Mouse (Mus musculus) gastrocnemius, postnatal 25 days (tissue): Measurements from ENCODE around the gene Olfr785. TPM values are rescaled to one million over a fixed set of nuclear protein-coding genes. Genes with fewer than 3 reads are reported as not detected.
"Not testable (repeated sequence)": the region's sequence is repeated elsewhere in the genome, so short reads cannot be mapped to it uniquely, and the experiment has no call there.

Experiments used
- DNase-seq: peaks from one replicate; pipeline ENCODE4 v3.0.0; 2022
- long read RNA-seq, 2 experiments: library from polyadenylated mRNA; stranded (forward); transcript quantifications; one replicate each; pipeline ENCODE4 v2.0.0; 2021
- total RNA-seq, 2 experiments: library from RNA; stranded (reverse); gene quantifications; 1 replicate in 1 of 2; 2 replicates in 1 of 2; pipeline ENCODE4 v1.2.3; 2021

Olfr785 gene
- not detected for total RNA-seq
- long read RNA-seq, experiment 1, result 0 reads
- long read RNA-seq, experiment 2, result 0 reads

GRCm38 (mm10) chr10:129405126-129405525 is at the start of gene Olfr785:
Gene Olfr785, plus strand, starts transcription at chr10:129405426.
- no peak for DNase-seq

- not testable (repeated sequence) for DNase-seq
These were observed 48.7 kb upstream of the Olfr785 start for GRCm38 (mm10) chr10:129356496-129356895.

- DNase-seq, result no peak
These were observed 47.9 kb upstream of the Olfr785 start for GRCm38 (mm10) chr10:129357307-129357706.

GRCm38 (mm10) chr10:129374051-129374450 is 31.2 kb upstream of the Olfr785 start:
- not testable (repeated sequence) for DNase-seq

GRCm38 (mm10) chr10:129383783-129384182 is 21.4 kb upstream of the Olfr785 start, which contains the start of gene Olfr784:
Gene Olfr784, plus strand, starts transcription at chr10:129384083.
- DNase-seq, result no peak

- DNase-seq, result no peak
These were observed 4.3 kb upstream of the Olfr785 start for GRCm38 (mm10) chr10:129400892-129401291.

- no peak for DNase-seq
These were observed 21.8 kb downstream of the Olfr785 start, which contains the start of gene Olfr786 for GRCm38 (mm10) chr10:129427006-129427405. Gene Olfr786, plus strand, starts transcription at chr10:129427306.

Other genes with a start within 250 kb of the Olfr785 start
- not detected for gene Olfr771, start 240.7 kb upstream of the Olfr785 start, total RNA-seq
- gene Olfr772, start 227.5 kb upstream of the Olfr785 start, total RNA-seq, result not detected
- gene Olfr773, start 218.0 kb upstream of the Olfr785 start, total RNA-seq, result not detected
- gene Olfr774, start 169.2 kb upstream of the Olfr785 start, total RNA-seq, result not detected
- not detected for gene Olfr775, start 157.0 kb upstream of the Olfr785 start, total RNA-seq
- not detected for gene Olfr776, start 146.3 kb upstream of the Olfr785 start, total RNA-seq
- gene Olfr777, start 133.9 kb upstream of the Olfr785 start, total RNA-seq, result not detected
- not detected for gene Olfr780, start 87.3 kb upstream of the Olfr785 start, total RNA-seq
- gene Olfr781, start 76.6 kb upstream of the Olfr785 start, total RNA-seq, result not detected
- gene Olfr782, start 56.6 kb upstream of the Olfr785 start, total RNA-seq, result not detected
- not detected for gene Olfr784, start 21.3 kb upstream of the Olfr785 start, total RNA-seq
- not detected for gene Olfr786, start 21.9 kb downstream of the Olfr785 start, total RNA-seq
- gene Olfr787, start 56.4 kb downstream of the Olfr785 start, total RNA-seq, result not detected
- not detected for gene Olfr788, start 65.6 kb downstream of the Olfr785 start, total RNA-seq
- not detected for gene Olfr789, start 79.3 kb downstream of the Olfr785 start, total RNA-seq
- gene Olfr790, start 93.1 kb downstream of the Olfr785 start, total RNA-seq, result not detected
- not detected for gene Olfr791, start 116.4 kb downstream of the Olfr785 start, total RNA-seq
- not detected for gene Olfr792, start 133.7 kb downstream of the Olfr785 start, total RNA-seq
- gene Olfr794, start 162.2 kb downstream of the Olfr785 start, total RNA-seq, result not detected
- gene Olfr796, start 207.1 kb downstream of the Olfr785 start, total RNA-seq, result not detected
- not detected for gene Olfr798, start 222.5 kb downstream of the Olfr785 start, total RNA-seq
- not detected for gene Olfr799, start 232.1 kb downstream of the Olfr785 start, total RNA-seq